Mouse (Mus musculus) bone marrow, adult 2 months (tissue): ENCODE results near the gene Mta3. TPM values are rescaled to one million over a fixed set of nuclear protein-coding genes. Genes with fewer than 3 reads are reported as not detected.

Source experiments
- H3K27ac ChIP-seq: fragments of 200-500 bp; 2 replicates; pipeline ENCODE4 v1.5.1; 2012; ENCODE audit warnings: low read depth, mild to moderate bottlenecking, control low read depth, inconsistent platforms, low read length; ENCODE audit not compliant: control insufficient read depth, poor library complexity, insufficient read depth
- H3K4me1 ChIP-seq: fragments of 200-500 bp; 2 replicates; pipeline ENCODE4 v1.6.1; 2011; ENCODE audit warnings: low read length; ENCODE audit not compliant: control insufficient read depth, insufficient read depth
- H3K4me3 ChIP-seq: fragments of 200-500 bp; replicated peaks from 2 replicates; pipeline ENCODE3; 2011; ENCODE audit warnings: mild to moderate bottlenecking, low read depth, low read length, control low read depth; ENCODE audit not compliant: control insufficient read depth
- CTCF ChIP-seq: fragments of 200-500 bp; IDR thresholded peaks from 2 replicates; pipeline ENCODE4 v1.5.1; 2011; ENCODE audit warnings: low read length, control low read depth; ENCODE audit not compliant: control insufficient read depth, insufficient read depth
- POLR2A ChIP-seq: fragments of 200-500 bp; IDR thresholded peaks from 2 replicates; pipeline ENCODE4 v1.6.1; 2011; ENCODE audit warnings: low read depth, mild to moderate bottlenecking, control low read depth, low read length, borderline replicate concordance; ENCODE audit not compliant: control insufficient read depth
- WGBS: fragments of 180-500 bp; shearing (Covaris S2); methylation state at CpG from one replicate; pipeline ENCODE4 v1.1.7; 2018; 5-methylcytosine and 5-hydroxymethylcytosine counted together
- polyA plus RNA-seq: library from polyadenylated mRNA; stranded (reverse); fragments of >200 nt; gene quantifications from 2 replicates; pipeline ENCODE4 v1.2.4, GENCODE M21; 2011; ENCODE audit warnings: low replicate concordance; ENCODE audit not compliant: missing spikeins, insufficient read depth, insufficient read length

Mta3 gene
- polyA plus RNA-seq, 1 experiment = 15.8 TPM

DNA sequence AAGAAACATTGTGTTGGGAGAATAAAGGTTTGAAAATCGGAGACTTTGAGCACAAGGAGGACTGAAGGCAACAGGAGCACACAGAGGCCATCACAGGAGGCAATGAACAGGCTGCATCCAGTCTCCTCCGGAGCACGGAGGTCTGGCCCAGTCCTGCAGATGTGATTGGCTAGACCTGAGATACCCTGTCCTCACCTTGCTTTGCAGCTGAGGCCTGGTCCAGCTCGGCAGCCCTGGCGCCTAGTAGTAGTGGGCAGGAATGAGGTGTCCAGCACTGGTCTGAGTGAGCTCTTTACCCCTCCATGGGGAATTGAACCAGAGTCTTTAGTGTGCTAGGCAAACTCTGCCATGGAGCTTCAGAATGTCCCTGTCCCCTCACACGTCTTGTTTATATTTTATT lies 141.1 kb downstream of the Mta3 start:
- WGBS = 30% methylated on average over 6 of the region's 6 CpGs
- Histone ChIP-seq H3K27ac (peak overlapping the region; percentile 93), H3K4me1 (peaks cover 4% of the 10 kb centered on the region; the same call in 1 of the 2 replicates), H3K4me3 (peak overlapping the region; percentile 70)
- TF ChIP-seq CTCF = no peak
- TF ChIP-seq POLR2A = peak; percentile 35; the same call in 1 of the 2 replicates

DNA sequence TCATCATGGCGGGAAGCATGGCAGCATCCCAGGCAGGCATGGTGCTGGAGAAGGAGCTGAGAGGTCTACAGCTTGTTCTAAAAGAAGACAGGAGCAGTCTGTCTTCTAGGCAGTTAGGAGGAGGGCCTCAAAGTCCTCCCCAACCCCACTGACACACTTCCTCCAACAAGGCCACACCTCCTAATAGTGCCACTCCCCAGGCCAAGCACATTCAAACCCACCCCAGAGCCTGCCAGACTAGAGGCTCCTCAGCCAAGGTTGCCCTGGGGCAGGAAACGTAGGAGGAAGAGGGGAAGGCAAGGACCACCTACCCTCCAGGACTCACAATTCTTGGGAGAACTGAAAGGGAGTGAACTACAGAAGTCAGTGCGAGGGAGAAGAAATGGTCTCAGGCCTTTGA lies 141.9 kb downstream of the Mta3 start, which contains the start of gene Haao:
Gene Haao, minus strand, starts transcription at position 149 of the 400 bp plus-strand sequence.
- Histone ChIP-seq H3K27ac (peak within 1 kb of the TSS; percentile 93), H3K4me1 (peaks cover 4% of the 10 kb centered on the region; the same call in 1 of the 2 replicates), H3K4me3 (peak within 1 kb of the TSS; percentile 70)
- TF ChIP-seq CTCF (no peak), POLR2A (no peak; the same call in 1 of the 2 replicates)
- 12% methylated on average over 3 of the region's 3 CpGs for WGBS

DNA sequence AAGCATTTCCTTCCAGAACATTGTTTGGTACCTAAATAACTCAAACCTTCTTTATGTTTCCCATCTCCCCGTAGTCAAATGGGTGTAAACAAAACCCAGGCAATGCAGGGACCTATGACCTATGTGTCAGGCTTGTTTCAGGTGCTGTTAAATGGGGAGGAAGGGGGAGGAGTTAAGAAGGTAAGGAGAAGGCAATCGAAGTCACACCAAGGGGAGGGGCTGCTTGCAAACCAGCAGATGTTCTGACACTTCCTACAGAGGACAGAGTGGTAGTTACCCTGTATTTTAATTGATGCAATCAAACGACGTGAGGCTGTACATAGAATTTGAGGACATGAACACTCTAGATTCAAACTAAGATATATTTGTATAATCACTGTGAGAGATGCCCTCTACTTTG lies 142.5 kb downstream of the Mta3 start:
- WGBS = 18% methylated on average over 4 of the region's 4 CpGs
- H3K4me1 ChIP-seq = peaks cover 4% of the 10 kb centered on the region; the same call in 1 of the 2 replicates
- H3K27ac ChIP-seq = no peak overlapping the region
- TF ChIP-seq POLR2A (no peak), CTCF (no peak)
- no peak overlapping the region for H3K4me3 ChIP-seq

GRCm38 (mm10) chr17:83849081-83849675 lies 143.2 kb downstream of the Mta3 start:
- TF ChIP-seq POLR2A (no peak), CTCF (no peak)
- H3K4me3 ChIP-seq = no peak overlapping the region
- H3K4me1 ChIP-seq = peaks cover 4% of the 10 kb centered on the region; the same call in 1 of the 2 replicates
- no peak overlapping the region for H3K27ac ChIP-seq
- 74% methylated on average over 12 of the region's 12 CpGs for WGBS

DNA sequence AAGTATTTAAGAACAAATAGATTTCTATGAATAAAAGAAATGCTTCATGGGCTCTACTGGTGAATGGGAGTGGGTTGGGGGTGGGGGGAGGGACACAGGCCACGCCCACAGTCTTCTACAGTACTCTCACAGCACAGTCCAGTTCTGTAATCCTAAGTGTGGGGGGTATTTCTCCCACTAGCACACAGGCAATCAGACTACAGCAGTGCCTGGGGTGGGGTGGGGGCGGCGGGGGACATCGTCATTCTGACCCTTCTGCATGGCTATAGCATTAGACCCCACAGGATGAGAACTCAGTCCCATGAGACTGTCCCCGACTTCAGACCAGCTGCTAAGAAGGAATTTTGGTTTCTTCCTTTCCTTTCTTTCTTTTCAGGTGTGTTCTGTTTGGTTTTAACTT lies 143.8 kb downstream of the Mta3 start:
- WGBS = 84% methylated on average over 5 of the region's 5 CpGs
- Histone ChIP-seq H3K4me1 (peaks cover 4% of the 10 kb centered on the region; the same call in 1 of the 2 replicates), H3K4me3 (no peak overlapping the region), H3K27ac (no peak overlapping the region)
- TF ChIP-seq POLR2A (no peak), CTCF (no peak)

DNA sequence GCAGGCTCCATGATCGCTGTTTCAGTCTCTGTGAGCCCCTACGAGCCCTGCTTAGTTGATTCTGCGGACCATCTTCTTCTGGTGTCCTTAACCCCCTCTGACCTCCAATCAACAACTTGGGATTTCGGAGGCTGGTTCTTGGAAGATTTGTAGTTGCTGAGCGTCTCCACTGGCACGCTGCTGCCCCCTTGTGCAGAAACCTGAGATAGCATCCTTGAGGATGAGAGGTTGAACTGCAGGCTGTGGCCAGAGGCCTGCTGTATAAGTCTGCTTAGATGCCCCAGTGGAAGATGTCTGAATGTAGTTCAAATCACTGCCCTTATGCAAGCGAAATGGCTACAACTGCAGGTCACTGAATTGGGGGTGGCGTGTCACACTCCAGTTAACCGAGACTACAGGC lies 144.5 kb downstream of the Mta3 start:
- Histone ChIP-seq H3K27ac (peak overlapping the region; percentile 42; the same call in 1 of the 2 replicates), H3K4me1 (peaks cover 2% of the 10 kb centered on the region; the same call in 1 of the 2 replicates)
- 22% methylated on average over 9 of the region's 9 CpGs for WGBS

DNA sequence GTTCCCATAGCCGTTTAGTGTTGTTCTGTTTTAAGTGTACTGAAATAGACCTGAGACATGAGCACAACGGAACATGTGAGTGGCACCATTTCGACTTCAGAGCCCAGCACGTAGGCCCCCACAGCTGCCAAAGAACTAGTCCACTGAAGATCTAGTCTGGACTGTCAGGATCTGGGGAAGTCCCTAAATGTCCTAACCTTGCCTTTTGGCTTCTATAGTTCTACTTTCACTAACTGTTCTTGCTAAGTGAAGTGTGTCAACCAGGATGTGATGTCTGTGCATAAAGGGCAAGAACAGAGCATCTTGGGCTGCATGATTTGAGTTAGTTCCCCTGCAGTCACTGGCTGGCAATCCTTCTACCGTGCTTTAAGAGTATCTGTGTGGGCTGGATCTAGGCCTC lies 144.9 kb downstream of the Mta3 start:
- WGBS = 62% methylated on average over 5 of the region's 5 CpGs
- no peak for TF ChIP-seq POLR2A
- TF ChIP-seq CTCF = no peak
- H3K4me3 ChIP-seq = no peak overlapping the region
- H3K4me1 ChIP-seq = no peaks in the 10 kb centered on the region; the same call in 1 of the 2 replicates
- peak overlapping the region; percentile 62 for H3K27ac ChIP-seq

More for the DNA sequence above, 144.5 kb downstream of the Mta3 start:
- H3K4me3 ChIP-seq = no peak overlapping the region
- no peak for TF ChIP-seq POLR2A
- TF ChIP-seq CTCF = peak; percentile 94

DNA sequence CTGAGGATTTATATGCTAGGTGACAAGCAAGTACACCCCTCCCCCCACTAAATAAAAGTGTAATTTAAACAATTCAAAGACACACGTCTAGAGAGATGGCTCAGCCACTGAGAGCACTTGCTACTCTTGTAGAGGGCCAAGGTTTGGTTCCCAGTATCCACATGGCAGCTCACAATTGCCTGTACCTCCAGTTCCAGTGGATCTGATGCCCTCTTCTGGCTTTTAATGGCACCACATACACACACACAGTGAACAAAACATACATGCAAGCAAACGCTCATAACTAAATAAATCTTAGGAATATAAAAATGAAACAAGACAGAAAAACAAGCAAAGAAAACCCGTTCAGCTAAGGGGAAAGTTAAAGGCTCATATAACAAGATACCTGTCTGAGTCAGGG lies 147.9 kb downstream of the Mta3 start:
- Histone ChIP-seq H3K4me3 (no peak overlapping the region), H3K27ac (no peak overlapping the region), H3K4me1 (no peaks in the 10 kb centered on the region; the same call in 1 of the 2 replicates)
- WGBS = 76% methylated on average over 3 of the region's 3 CpGs
- TF ChIP-seq POLR2A (no peak), CTCF (no peak)
